Mouse (Mus musculus): ENCODE data around the gene Adamts18.

Gene Adamts18

GRCm38 (mm10) chr8:113755866-113756265, 92.7 kb downstream of the Adamts18 start:
- DNase-seq (ENCODE audit: low read depth, low spot score), result no peak

- DNase-seq (ENCODE audit: low read depth, low spot score), result no peak
Measured at GRCm38 (mm10) chr8:113753153-113753552, 95.4 kb downstream of the Adamts18 start.

DNA sequence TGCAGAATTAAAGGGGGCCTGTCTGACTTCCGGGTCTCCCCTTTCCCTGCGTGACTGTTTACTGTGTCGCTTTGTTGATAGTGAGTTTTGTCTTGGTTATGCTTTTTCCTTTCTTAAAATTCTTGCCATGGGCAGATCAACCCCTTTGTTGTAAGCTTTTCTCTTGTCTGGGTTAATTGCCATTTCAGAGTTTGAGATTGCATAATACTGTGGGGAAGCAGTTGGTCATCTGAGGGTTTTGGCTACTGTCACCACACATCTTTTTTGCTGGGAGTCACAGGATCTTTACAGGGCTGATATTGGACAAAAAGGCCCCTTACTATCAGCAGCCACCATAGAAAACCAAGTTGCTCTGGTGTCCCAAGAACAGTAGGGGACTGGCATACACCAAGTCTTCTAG, 96.2 kb downstream of the Adamts18 start:
- no peak for DNase-seq (ENCODE audit: low read depth, low spot score)

- DNase-seq (ENCODE audit: low read depth, low spot score), result no peak
Measured at GRCm38 (mm10) chr8:113735496-113736060, 113.0 kb downstream of the Adamts18 start.

DNA sequence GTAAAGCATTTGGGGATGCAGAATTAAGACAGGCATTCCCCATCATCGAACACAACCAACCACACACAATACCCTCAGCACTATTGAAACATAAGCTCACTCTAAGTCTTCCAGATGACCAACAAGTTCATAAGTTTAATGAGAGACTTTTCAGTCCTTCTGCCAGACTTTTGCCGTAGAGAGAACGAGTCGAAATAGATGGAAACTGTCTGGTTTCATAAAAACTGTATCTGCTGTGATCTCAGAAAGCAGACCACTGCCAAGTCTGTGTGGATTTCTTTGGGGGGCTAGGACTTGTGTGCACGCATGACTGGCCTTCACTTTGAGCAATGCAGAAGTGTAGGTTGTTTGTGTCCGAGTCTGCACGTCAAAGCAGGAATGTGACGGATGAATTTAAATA, 123.2 kb downstream of the Adamts18 start:
- DNase-seq (ENCODE audit: low read depth, low spot score), result no peak

GRCm38 (mm10) chr8:113723873-113724538, 124.5 kb downstream of the Adamts18 start:
- no peak for DNase-seq (ENCODE audit: low read depth, low spot score)

DNA sequence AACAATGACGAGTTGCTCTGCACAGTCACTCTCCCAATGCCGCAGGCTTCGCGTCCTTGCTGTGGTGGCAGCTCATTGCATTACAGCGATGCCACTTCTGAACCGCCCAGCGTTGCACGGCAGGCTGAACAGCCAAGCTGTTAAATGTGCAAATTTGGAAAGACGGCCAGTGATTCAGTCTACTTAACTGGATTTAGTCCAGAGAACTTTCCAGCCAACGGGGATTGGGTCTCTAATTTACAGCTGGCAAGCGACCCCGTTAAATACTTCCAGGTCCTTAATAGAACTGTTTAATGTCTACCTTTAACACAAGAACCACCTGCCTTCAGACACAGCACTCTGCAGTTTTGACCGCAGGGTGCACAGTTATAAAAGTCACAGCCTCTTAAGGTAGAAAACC, 127.1 kb downstream of the Adamts18 start:
- DNase-seq (ENCODE audit: low read depth, low spot score), result no peak

DNA sequence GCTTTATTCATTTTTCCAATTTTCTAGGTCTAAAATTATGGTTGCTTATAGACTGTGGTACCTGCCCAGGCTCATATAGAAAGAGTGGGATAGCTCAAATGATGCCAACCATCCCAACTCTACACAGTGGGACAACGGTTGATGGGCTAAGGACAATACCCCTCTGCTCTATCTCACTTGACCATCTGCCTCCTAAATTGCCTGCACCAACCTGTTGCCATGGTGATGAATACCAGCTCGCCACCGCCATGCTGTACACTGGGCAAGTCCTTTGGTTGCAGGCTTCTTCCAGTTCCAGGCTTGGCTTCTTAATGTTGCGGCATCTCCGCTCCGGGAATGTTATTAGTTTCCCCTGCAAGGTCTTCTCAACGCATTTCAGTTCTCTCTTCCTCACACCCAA, 143.6 kb downstream of the Adamts18 start:
- no peak for DNase-seq (ENCODE audit: low read depth, low spot score)

- DNase-seq (ENCODE audit: low read depth, low spot score), result no peak
Measured at GRCm38 (mm10) chr8:113691622-113692343, 156.8 kb downstream of the Adamts18 start.

GRCm38 (mm10) chr8:113688543-113688915, 160.0 kb downstream of the Adamts18 start:
- no peak for DNase-seq (ENCODE audit: low read depth, low spot score)

GRCm38 (mm10) chr8:113687889-113688542, 160.5 kb downstream of the Adamts18 start:
- no peak for DNase-seq (ENCODE audit: low read depth, low spot score)

DNA sequence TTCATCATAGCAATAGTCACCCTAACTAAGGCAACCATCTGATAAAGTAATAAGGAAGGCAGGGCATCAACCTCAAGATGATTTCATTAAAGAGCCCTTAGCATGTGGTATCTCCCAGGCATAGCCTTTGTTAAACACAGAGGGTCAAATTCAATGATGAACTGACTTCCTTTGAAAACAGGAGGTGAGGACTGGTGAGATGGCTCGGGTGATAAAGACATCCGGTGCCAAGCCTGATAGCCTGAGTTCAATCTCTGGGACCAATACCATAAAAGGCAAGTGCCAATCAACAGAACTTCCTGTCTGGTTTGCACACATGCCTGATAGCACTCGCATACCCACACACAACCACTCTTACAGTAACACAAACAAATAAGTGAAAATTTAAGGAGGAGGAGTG, 169.2 kb downstream of the Adamts18 start:
- DNase-seq (ENCODE audit: low read depth, low spot score), result no peak

- DNase-seq (ENCODE audit: low read depth, low spot score), result no peak
Measured at GRCm38 (mm10) chr8:113676811-113677210, 171.7 kb downstream of the Adamts18 start.

- no peak for DNase-seq (ENCODE audit: low read depth, low spot score)
Measured at GRCm38 (mm10) chr8:113675281-113675680, 173.3 kb downstream of the Adamts18 start.

GRCm38 (mm10) chr8:113674611-113675010, 173.9 kb downstream of the Adamts18 start:
- no peak for DNase-seq (ENCODE audit: low read depth, low spot score)

DNA sequence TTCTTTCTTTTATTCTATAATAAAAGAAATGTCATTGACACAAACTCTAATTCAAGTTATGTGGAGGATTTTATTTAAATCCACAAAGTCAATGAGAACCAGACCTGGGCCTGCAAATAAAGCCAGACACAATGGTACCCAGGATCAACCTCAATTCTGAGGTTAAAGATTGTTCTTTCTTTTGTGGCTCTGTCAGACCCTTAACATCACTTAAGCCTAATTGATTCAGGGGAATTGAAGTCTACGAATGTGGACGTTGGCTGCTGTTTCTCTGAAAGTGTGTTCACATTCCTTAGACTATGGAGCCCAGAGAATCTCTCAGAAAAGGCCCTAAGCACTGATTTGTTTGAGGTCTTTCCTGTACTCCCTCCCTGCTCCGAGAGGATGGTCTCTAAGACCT, 175.2 kb downstream of the Adamts18 start:
- DNase-seq (ENCODE audit: low read depth, low spot score), result no peak

DNA sequence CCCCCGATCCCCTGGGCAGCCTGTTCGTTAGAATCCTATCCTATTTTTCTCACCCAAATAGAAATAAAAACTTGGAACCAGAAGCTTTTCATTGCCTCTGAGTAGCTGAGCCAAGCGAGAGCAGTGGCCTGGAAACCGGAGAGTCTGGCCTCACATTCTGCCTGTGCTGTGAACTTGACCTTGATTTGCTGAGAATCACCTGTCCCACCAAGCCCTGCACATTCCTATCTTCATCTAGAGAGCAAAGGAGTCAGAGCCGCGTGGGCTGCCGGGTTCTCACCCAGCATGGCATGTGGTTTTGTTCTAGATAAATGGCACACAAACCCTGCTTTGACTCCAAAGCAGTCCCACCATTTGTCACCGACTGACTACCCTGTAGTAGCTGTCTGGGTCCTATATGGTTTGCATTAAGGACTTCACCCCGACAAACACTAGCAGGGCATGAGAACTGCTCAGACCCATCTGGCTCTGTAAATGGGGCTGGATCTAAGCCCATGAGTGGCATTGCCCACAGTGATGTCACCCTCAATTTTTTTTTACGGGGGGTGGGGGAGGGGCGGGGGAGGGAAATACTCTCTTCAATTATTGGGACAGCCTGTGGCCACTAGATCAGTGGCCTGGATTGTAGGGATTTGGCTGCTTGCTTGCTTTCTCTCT, 175.8 kb downstream of the Adamts18 start:
- DNase-seq (ENCODE audit: low read depth, low spot score), result no peak

- DNase-seq (ENCODE audit: low read depth, low spot score), result no peak
Measured at GRCm38 (mm10) chr8:113669924-113670323, 178.6 kb downstream of the Adamts18 start.

GRCm38 (mm10) chr8:113666714-113667432, 181.7 kb downstream of the Adamts18 start:
- no peak for DNase-seq (ENCODE audit: low read depth, low spot score)

DNA sequence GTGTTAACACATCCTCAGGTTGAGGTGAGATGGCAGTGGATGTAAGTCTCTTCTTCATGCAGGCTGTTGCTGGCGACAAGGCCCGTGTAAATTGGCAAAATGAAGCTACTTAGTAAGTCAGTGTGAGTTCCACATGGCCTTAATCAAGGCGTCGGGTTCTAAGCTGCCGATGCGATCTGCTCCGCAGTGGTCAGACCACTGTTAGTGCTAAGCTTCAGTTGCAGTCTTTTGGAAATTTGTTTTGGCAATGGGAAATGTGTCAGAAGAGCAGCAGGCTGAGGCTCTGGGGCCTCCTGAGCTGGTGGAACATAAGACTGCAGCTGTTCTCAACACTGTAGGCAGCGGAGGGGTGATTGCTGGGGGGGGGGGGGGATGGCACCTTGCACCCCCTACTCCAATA, 182.6 kb downstream of the Adamts18 start:
- no peak for DNase-seq (ENCODE audit: low read depth, low spot score)

GRCm38 (mm10) chr8:113665036-113665435, 183.5 kb downstream of the Adamts18 start:
- no peak for DNase-seq (ENCODE audit: low read depth, low spot score)

Measured in brain, embryonic 18.5 days (tissue).